Mouse (Mus musculus) embryonic fibroblast, embryonic 13.5 days (primary cell): ENCODE data around the gene Zbtb4.
A peak's percentile ranks its signal among the peaks of the same experiment; 100 is the strongest.

Experiments
- CTCF ChIP-seq: IDR thresholded peaks from 2 replicates; pipeline ENCODE4 v1.5.1; 2011; ENCODE audit warnings: mild to moderate bottlenecking, control low read depth, low read length, moderate library complexity, borderline replicate concordance; ENCODE audit not compliant: insufficient read depth
- POLR2A ChIP-seq: IDR thresholded peaks from 2 replicates; pipeline ENCODE4 v1.6.1; 2011; ENCODE audit warnings: low read depth, mild to moderate bottlenecking, control low read depth, low read length, moderate library complexity

- no peak for TF ChIP-seq CTCF
- TF ChIP-seq POLR2A = peak; percentile 67
Observed at GRCm38 (mm10) chr11:69765221-69766125, at the start of gene Zbtb4.
